Comparison of ENCODE assay signal across 12 mouse cellular contexts in the genomic region with DNA sequence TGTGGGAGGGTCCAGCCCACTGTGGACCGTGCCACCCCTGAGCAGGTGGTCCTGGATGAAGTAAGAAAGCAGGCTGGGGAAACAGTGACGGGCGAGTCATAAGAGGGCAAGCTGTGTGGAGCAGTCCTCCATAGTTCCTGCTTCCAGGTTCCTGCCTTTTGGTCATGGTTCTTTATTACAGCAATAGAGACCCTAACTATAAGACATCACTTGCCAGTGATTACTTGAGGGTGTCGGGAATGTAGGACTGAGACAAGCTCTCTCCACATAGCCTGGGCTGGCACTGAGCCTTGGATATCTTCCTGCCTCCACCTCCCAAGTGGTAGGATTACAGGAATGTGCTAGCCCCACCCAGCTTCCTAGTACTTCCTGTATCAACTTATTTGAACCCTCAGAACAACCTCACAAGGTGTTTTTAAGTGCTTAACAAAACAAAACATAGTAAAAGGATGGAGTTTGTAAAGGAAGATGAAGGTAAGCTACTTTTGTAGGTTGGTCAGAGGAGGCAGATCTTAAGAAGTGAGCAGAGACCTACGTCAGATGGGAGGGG. TPM values are rescaled to one million over a fixed set of nuclear protein-coding genes. Genes with fewer than 3 reads are reported as not detected.
DNase-seq lines count a peak whose midpoint lies in the region; ATAC-seq lines count a peak whose summit lies in the region.
"Had no signal": no experiment of that assay in that cellular context is flagged by ENCODE, and none has a peak within 500 bp of the region (broad histone marks: within the 10 kb centered on the region; RNA-seq: fewer than 3 reads in every experiment).

No protein-coding gene starts in this region.

- WGBS in limb, embryonic 12.5 days = 64% methylated on average over 5 of the region's 5 CpGs
- 55% methylated on average over 5 of the region's 5 CpGs for WGBS in neural tube, embryonic 15.5 days

- peaks cover 4% of the 10 kb centered on the region for H3K27me3 ChIP-seq in megakaryocyte, embryonic 14.5 days (replicated peaks)
- 0 out of 2 replicates have a peak, but pooled peaks cover 3% of the 10 kb centered on the region for H3K27me3 ChIP-seq in limb, embryonic 12.5 days
- no peaks in the 10 kb centered on the region for H3K27me3 ChIP-seq in neural tube, embryonic 15.5 days (replicated peaks)

- H3K4me3 ChIP-seq in megakaryocyte, embryonic 14.5 days (replicated peaks) = peak overlapping the region; percentile 53
- H3K4me3 ChIP-seq in limb, embryonic 12.5 days (replicated peaks) = no peak overlapping the region
- peak overlapping the region; percentile 88; the same call in 1 of the 2 replicates for H3K4me3 ChIP-seq in neural tube, embryonic 15.5 days (replicated peaks)

- H3K9me3 ChIP-seq in megakaryocyte, embryonic 14.5 days = no peaks in the 10 kb centered on the region
- no peaks in the 10 kb centered on the region for H3K9me3 ChIP-seq in limb, embryonic 12.5 days
- H3K9me3 ChIP-seq in neural tube, embryonic 15.5 days (replicated peaks) = no peaks in the 10 kb centered on the region
- H3K9me3 ChIP-seq: heart, embryonic 10.5 days; hindbrain, embryonic 13.5 days had no signal

- peak; percentile 11 for DNase-seq in Muller cell, postnatal 12 days (ENCODE audit: inconsistent ontology term)
- no peak for DNase-seq in left cerebral cortex, adult 18-20 months (ENCODE audit: low spot score in 2 of 2)
- DNase-seq in cerebellum, adult 9-11 months = no peak
- DNase-seq: kidney, postnatal 10 days; thymus, adult 18-20 months had no signal

- peaks cover 5% of the 10 kb centered on the region for H3K36me3 ChIP-seq in megakaryocyte, embryonic 14.5 days (replicated peaks; ENCODE audit: low read length)
- H3K36me3 ChIP-seq in limb, embryonic 12.5 days = no peaks in the 10 kb centered on the region
- H3K36me3 ChIP-seq in neural tube, embryonic 15.5 days = no peaks in the 10 kb centered on the region
- H3K36me3 ChIP-seq: G1E; heart, embryonic 10.5 days; hindbrain, embryonic 13.5 days had no signal

- ATAC-seq in megakaryocyte, adult 5-6 weeks (ENCODE audit: poor library complexity, severe bottlenecking) = no peak
- ATAC-seq in limb, embryonic 12.5 days (ENCODE audit: insufficient number of reproducible peaks, insufficient read depth, low FRiP score, low TSS enrichment, low read depth) = 0 out of 2 replicates have a peak, but pooled peaks have one; percentile 9
- no peak for ATAC-seq in neural tube, embryonic 15.5 days (ENCODE audit: low FRiP score)

- H3K4me1 ChIP-seq in megakaryocyte, embryonic 14.5 days = peaks cover 65% of the 10 kb centered on the region
- H3K4me1 ChIP-seq in limb, embryonic 12.5 days (replicated peaks) = peaks cover 15% of the 10 kb centered on the region
- peaks cover 20% of the 10 kb centered on the region for H3K4me1 ChIP-seq in neural tube, embryonic 15.5 days

- no peak overlapping the region for H3K27ac ChIP-seq in limb, embryonic 12.5 days
- no peak overlapping the region for H3K27ac ChIP-seq in neural tube, embryonic 15.5 days (replicated peaks)
- H3K27ac ChIP-seq: hindbrain, embryonic 13.5 days had no signal

- no peak overlapping the region for H3K4me2 ChIP-seq in limb, embryonic 12.5 days
- 0 out of 2 replicates have a peak overlapping the region, but pooled peaks have one; percentile 87 for H3K4me2 ChIP-seq in neural tube, embryonic 15.5 days

- H3K9ac ChIP-seq in limb, embryonic 12.5 days (replicated peaks) = no peak overlapping the region
- H3K9ac ChIP-seq in neural tube, embryonic 15.5 days (replicated peaks) = no peak overlapping the region

RNA-seq across cellular contexts. Expression of a gene that starts 1.0 kb away (rescaled TPM):
- 0.63 and 4.0 TPM in 2 replicates for polyA plus RNA-seq in megakaryocyte, embryonic 14.5 days (2012; ENCODE audit: insufficient read depth, low replicate concordance)
- total RNA-seq in megakaryocyte, adult 5-6 weeks (2015) = 38.7 and 58.8 TPM in 2 replicates
- total RNA-seq in megakaryocyte, adult 5-6 weeks (2017) = 42.1 and 44.6 TPM in 2 replicates
- polyA plus RNA-seq in limb, embryonic 12.5 days (2016; fragmentation: Nextera tagmentation; extraction: Ambion mirVana) = 12.8 and 13.5 TPM in 2 replicates
- 6.1 and 7.6 TPM in 2 replicates for polyA plus RNA-seq in neural tube, embryonic 15.5 days (2015; fragmentation: Nextera tagmentation; extraction: Ambion mirVana)
- total RNA-seq in left cerebral cortex, adult 18-20 months (2021) = 10 to 100 TPM; 14.2 to 15.6 TPM
